Mouse (Mus musculus) embryo, embryonic 11.5 days (tissue): ENCODE results near the gene Igfbpl1.

Experiments used
- DNase-seq: peaks from one replicate; pipeline ENCODE4 v3.0.0-alpha.2; 2012; ENCODE audit warnings: low read depth, low spot score

Gene Igfbpl1

DNA sequence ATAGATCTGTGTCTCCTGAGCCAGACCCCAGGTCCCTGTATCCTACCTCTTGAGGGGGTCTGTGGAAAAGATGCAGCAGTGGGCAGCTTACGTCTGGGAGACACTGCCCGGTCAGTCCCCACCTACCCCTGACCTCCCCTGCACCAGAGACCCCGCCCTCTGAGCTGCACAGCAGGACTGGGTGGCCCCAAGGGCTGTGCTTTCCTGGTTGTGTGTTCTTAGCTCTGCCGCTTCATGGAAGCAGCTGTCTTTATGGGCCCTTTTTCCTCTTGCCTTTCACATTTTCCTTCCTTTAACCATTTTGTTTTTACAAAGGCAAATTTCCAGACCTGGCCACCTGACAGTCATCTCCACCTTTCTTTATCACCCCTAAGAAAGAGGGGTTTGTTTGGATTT is 56.1 kb downstream of the Igfbpl1 start:
- DNase-seq: no peak

DNA sequence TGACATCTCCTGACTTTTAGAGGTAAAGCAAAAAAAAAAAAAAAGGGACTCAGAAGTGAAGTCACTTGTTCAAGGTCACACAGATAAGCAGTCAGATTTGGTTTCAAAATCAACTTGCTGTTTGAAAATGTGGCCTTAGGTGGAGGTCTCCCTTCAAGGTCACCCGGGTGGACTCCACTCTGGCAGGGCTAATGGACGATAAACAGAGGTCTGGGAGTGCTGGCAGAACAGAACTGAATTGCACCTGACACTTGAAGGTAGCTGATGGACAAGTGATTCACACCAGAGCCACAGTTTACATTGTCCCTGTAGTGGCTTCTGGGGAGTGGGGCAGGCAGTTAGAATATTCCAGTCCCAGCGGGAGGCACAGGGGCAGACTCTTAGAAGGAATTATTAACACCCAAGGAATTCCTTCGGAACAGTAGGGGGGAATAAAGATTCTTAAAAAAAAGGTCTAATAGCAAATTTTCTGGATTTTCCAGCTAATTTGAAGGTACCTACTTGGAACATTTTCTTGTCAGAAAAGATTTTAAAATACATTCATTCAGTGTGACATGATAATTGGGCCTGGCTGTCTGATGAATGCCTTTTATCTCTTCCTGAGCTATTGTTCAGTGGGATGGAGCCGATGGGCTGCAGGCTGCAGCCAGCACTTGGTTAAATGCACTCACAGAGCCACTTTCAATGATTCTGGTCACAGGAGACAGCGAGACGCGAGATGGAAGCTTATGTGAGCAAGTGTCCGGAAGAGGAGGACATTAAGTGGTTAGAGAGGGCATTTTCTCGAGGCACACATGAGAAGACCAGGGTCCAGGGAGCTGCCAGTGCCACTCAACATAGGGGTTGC is 56.7 kb downstream of the Igfbpl1 start:
- no peak for DNase-seq

DNA sequence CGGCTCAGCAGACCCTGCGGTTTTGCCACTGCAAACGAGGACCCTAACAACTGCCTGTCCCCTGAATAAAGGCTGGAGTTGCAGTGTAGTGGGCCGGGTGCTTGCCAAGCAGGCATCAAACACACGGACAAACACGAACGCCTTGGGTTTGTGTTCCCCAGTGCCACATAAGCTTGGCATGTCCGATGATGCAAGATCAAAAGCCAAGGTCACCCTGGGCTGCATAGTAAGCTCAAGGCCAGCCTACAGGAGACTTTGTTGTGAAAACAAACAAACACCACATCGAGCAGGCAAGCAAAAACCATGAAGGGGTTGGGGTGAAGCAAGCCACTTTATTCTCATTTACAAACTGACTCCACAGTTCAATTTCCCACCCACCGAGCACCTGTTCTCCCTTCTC is 57.6 kb downstream of the Igfbpl1 start:
- no peak for DNase-seq

DNA sequence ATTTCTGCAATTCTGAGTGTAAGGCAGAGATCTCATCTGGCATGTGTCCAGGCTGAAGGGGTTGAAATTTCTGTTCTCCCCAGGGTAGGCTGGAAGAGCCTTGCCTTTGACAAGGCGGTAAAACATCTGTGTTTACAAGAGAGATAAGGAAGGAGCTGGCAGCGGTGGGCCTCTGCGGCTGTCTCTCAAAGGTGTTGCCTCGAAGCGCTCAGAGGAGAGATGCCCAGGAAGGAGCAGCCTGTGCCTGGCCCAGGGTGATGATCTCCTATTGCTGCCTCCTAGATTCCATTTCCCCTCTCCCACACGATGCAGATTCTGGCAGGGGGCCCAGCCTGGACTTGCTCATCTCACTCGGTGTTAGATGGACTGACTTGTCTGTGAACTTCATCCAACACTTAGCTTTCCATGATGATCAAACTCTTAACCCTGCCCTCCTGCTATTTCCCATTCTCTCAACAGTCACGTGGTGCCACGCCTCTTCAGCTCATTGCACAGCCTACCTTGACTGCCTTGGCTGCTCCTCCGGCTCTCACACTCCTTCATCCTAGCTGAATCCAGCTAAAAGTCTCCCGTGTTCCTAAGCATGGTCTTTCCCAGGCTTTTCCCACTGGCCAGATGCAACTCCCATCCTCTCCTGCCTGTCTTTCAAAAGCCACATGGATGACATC is 58.7 kb downstream of the Igfbpl1 start:
- no peak for DNase-seq

DNA sequence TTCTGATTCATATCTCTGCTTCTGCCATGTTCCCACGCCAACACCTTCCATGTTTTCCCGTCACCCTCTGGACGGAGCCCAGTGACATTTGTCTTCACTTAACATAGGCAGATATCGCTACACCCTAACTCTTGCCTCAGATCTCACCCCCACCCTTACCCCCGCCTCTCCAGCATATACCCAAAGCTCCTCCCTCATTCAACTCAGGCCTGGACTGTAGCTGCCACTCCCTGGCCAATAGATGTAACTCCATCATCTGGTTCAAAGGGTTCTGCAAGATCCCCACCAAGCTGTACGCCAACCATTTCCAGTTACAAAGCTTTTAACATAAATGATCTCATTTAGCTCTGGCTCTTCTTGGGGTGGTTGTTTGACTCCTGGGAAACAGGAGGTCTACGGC is 59.9 kb downstream of the Igfbpl1 start:
- no peak for DNase-seq

DNA sequence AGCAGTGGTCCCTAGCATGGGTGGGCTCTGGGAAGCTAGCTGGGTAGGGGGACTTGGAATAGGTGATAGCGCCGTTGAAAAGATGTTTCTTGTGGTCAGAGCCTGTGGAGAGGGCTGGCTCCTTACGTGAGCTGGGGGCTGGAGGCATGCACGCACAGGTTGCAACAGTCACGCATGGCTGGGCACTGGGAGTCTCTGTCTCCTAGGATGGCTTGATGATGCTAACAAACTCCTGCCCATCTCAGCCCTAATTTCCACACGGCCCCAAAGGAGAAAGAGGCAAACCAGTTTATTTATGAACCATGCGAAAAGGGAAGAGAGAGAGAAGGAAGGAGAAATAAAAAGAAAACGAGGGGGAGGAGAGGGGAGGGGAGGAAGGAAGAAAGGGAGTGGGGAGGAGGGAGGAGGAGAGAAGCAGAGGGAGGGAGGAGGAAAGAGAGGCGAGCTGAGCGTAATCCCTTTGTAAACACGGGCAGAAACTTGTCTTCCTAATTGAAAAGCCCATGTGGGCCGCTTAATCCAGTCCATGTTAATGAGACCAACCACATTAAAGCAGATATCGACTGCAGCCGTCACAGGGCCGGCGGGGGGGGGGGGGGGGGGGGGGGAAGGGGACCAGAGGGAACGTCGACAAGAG is 61.0 kb downstream of the Igfbpl1 start:
- no peak for DNase-seq

DNA sequence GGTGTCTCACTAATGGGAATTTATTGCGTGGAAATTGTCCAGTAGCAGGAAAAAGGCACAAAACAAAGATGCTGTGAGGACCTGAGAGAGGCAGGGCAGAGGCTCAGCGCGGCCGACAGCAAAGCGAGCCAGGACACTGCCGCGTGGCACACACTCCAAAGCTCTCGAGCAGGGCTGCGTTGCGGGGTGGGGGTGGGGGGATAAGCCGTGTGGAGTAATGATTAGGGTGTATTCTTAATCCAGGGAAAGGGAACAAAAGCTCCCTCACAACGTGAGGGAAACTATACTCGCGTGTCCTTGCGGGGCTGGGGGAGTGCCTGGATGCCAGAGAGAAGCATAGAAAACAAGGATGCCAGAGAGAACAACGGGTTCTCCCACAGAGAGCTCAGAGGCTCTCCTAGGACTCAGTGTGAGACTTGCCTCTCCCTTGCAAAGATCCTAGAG is 61.6 kb downstream of the Igfbpl1 start:
- DNase-seq: no peak

DNA sequence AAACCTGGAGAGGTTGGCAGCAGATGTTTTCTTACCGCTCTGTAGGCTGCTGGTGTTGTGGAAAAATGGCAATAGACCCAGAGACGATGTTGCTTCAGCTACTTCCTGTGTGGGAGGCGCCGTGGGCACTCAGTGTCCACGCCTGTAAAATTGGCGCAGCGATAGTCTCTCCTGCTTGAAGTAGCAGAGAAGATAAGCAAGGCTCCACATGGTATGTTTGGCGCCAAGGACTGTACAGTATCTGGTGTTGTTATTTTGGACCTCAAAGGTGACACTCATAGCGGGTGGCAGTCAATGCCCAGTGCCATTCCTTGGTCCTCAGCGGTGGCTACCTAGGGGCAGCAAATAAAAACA is 62.6 kb downstream of the Igfbpl1 start:
- no peak for DNase-seq

DNA sequence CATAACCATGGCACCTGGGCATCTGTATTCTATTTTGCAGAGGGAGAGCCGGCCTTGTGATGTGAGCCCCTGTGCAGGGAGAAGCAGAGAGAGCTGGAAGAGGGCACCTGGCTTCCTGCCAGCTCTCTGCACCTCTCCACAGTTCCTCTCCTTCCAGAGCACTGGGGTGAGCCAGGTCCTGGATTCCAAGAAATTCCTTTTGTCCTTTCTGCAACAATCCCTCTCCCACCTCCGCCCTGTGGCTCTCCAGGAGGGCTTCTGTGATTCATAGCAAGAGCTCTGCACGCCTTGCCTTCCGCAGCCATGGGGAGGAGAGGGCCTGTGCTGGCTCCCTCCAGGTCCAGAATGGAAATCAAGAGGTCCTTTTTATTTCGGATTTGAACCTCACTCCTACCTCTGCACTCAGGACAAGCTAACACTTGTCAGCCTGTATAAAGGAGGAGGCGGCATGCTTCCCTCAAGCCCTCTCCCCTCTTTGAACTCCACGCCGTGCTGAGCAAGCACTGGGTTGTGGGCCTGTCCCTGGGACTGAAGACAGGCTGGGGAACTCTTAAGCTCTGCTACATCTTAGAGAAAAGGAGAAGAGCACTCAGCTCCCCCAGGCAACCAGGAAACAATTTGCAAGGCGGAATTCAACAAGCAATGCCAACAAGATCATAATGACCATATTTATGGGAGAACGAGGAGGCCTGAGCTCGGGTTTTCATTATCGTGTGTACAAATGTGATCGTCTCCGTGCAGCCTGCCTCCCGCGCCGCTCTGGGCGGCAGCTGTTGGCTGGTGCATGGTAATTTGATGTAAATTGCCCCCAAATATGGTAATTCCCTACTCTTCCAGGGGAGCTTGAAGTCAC is 63.2 kb downstream of the Igfbpl1 start:
- DNase-seq: no peak

DNA sequence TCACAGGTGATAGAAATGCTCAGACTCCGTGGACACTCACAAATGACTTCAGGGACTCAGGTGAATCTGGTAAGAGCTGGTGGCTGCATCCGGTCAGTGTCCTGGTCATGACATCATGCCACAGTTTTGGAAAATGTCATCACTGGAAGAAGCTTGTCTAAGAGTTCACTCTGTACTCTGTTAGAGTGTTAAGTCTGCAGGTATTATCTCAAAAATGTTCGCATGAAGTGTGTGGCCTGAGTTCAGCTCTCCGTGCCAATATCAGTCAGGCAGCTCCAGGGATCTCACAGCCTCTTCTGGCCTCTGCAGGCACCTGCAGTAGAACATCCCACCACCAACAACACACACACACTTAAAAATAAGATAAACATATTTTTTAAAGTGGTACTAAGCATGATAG is 64.1 kb downstream of the Igfbpl1 start:
- DNase-seq: no peak
